In genomic region chr19:18057256-18057890, GRCm38 (mm10) we compare ENCODE assay signal across 16 mouse cellular contexts.
"Had no signal": no experiment of that assay in that cellular context is flagged by ENCODE, and none has a peak within 500 bp of the region (broad histone marks: within the 10 kb centered on the region; RNA-seq: fewer than 3 reads in every experiment).

No protein-coding gene starts in this region.

- H3K27me3 ChIP-seq: midbrain, embryonic 12.5 days; neural tube, embryonic 13.5 days; neural tube, embryonic 15.5 days had no signal

- H3K4me2 ChIP-seq: lung, embryonic 14.5 days; midbrain, embryonic 12.5 days; neural tube, embryonic 13.5 days; neural tube, embryonic 15.5 days had no signal

- H3K9me3 ChIP-seq: midbrain, embryonic 10.5 days; midbrain, embryonic 12.5 days; neural tube, embryonic 13.5 days; neural tube, embryonic 15.5 days had no signal

- H3K27ac ChIP-seq: midbrain, embryonic 10.5 days; midbrain, embryonic 12.5 days; neural tube, embryonic 13.5 days; neural tube, embryonic 15.5 days had no signal

- H3K36me3 ChIP-seq: midbrain, embryonic 10.5 days; midbrain, embryonic 12.5 days; neural tube, embryonic 13.5 days; neural tube, embryonic 15.5 days had no signal

- H3K9ac ChIP-seq: lung, embryonic 14.5 days; midbrain, embryonic 12.5 days; neural tube, embryonic 13.5 days; neural tube, embryonic 15.5 days had no signal

- H3K4me3 ChIP-seq: midbrain, embryonic 10.5 days; midbrain, embryonic 12.5 days; myocyte; neural tube, embryonic 13.5 days; neural tube, embryonic 15.5 days had no signal

- DNase-seq: lung, adult 18-20 months; lung, embryonic 14.5 days; lung, postnatal 10 days; lung, postnatal 4 days; right cerebral cortex, adult 18-20 months; right cerebral cortex, postnatal 25 days; right cerebral cortex, postnatal 4 days; spleen, adult 18-20 months; thymus, adult 18-20 months; thymus, postnatal 14 days; thymus, postnatal 36 days had no signal

- H3K4me1 ChIP-seq: neural tube, embryonic 15.5 days had no signal
